ENCODE assay signal across 19 mouse cellular contexts in genomic region chr9:53075931-53076330, GRCm38 (mm10).
DNase-seq lines count a peak whose midpoint lies in the region; ATAC-seq and TF ChIP-seq lines count a peak whose summit lies in the region.
"Had no signal": no experiment of that assay in that cellular context is flagged by ENCODE, and none has a peak within 500 bp of the region (broad histone marks: within the 10 kb centered on the region; RNA-seq: fewer than 3 reads in every experiment).

No protein-coding gene starts in this region.

- no peak for TF ChIP-seq CTCF in stomach, postnatal 0 days (IDR thresholded peaks at IDR 0.05; ENCODE audit: low read depth)

- no peak overlapping the region for H3K9ac ChIP-seq in stomach, postnatal 0 days (ENCODE audit: low read length)
- H3K9ac ChIP-seq: embryonic facial prominence, embryonic 12.5 days; forebrain, embryonic 13.5 days; forebrain, embryonic 15.5 days; forebrain, postnatal 0 days had no signal

- no peaks in the 10 kb centered on the region for H3K36me3 ChIP-seq in stomach, postnatal 0 days (ENCODE audit: control insufficient read depth, insufficient read depth, low read length)
- H3K36me3 ChIP-seq: embryonic facial prominence, embryonic 10.5 days; embryonic facial prominence, embryonic 12.5 days; forebrain, embryonic 15.5 days had no signal

- H3K27me3 ChIP-seq in stomach, postnatal 0 days (ENCODE audit: control insufficient read depth, insufficient read depth, low read length): no peaks in the 10 kb centered on the region
- H3K27me3 ChIP-seq: embryonic facial prominence, embryonic 12.5 days; forebrain, embryonic 13.5 days; forebrain, embryonic 15.5 days had no signal

- no peak for TF ChIP-seq EP300 in stomach, postnatal 0 days (optimal IDR thresholded peaks at IDR 0.05)

- no peak overlapping the region for H3K4me2 ChIP-seq in stomach, postnatal 0 days (replicated peaks; ENCODE audit: low read depth)
- H3K4me2 ChIP-seq: embryonic facial prominence, embryonic 12.5 days; forebrain, embryonic 13.5 days; forebrain, embryonic 15.5 days had no signal

- no peak overlapping the region for H3K4me3 ChIP-seq in stomach, postnatal 0 days (ENCODE audit: low read depth, low read length)
- H3K4me3 ChIP-seq: embryonic facial prominence, embryonic 10.5 days; embryonic facial prominence, embryonic 12.5 days; forebrain, embryonic 13.5 days; forebrain, embryonic 15.5 days had no signal

- peak; percentile 81 for ATAC-seq in stomach, postnatal 0 days (ENCODE audit: low FRiP score, low TSS enrichment)
- ATAC-seq: forebrain, embryonic 13.5 days; forebrain, embryonic 15.5 days; forebrain, postnatal 0 days had no signal

- DNase-seq in adrenal gland, adult (ENCODE audit: inconsistent age in 2 of 2, low spot score in 1 of 2): peak; percentile 24 to 61
- no peak for DNase-seq in adrenal gland, postnatal 4 days (ENCODE audit: low spot score in 2 of 2)
- DNase-seq in adrenal gland, postnatal 14 days: peak; percentile 22
- no peak for DNase-seq in adrenal gland, postnatal 25 days
- DNase-seq in urinary bladder, postnatal 14 days (ENCODE audit: low spot score): peak; percentile 24
- no peak for DNase-seq in urinary bladder, postnatal 36 days (ENCODE audit: low spot score in 2 of 2)
- peak; percentile 60 for DNase-seq in stomach, postnatal 0 days (ENCODE audit: low spot score)
- no peak for DNase-seq in cerebellum, adult 18-20 months
- DNase-seq: adrenal gland, adult 8-10 months; cerebellum, adult 11 months; cerebellum, adult 2 months; cerebellum, adult 9-10 months; cerebellum, postnatal 10 days; cerebellum, postnatal 25 days; forebrain, postnatal 0 days had no signal

- no peak overlapping the region for H3K27ac ChIP-seq in stomach, postnatal 0 days (replicated peaks)
- H3K27ac ChIP-seq: embryonic facial prominence, embryonic 10.5 days; embryonic facial prominence, embryonic 12.5 days; forebrain, embryonic 13.5 days; forebrain, embryonic 15.5 days had no signal

- no peaks in the 10 kb centered on the region for H3K4me1 ChIP-seq in stomach, postnatal 0 days (replicated peaks; ENCODE audit: control insufficient read depth, insufficient read depth)
- H3K4me1 ChIP-seq: forebrain, embryonic 13.5 days; forebrain, embryonic 15.5 days had no signal

- 67% methylated on average over 3 of the region's 3 CpGs for WGBS in stomach, postnatal 0 days

- no peaks in the 10 kb centered on the region for H3K9me3 ChIP-seq in stomach, postnatal 0 days (ENCODE audit: control insufficient read depth, low read length)
- H3K9me3 ChIP-seq: embryonic facial prominence, embryonic 10.5 days; embryonic facial prominence, embryonic 12.5 days; forebrain, embryonic 13.5 days; forebrain, embryonic 15.5 days had no signal

Comparison
In these comparisons a context has a peak if more than half of its experiments do, and no peak if none do; other contexts are left out.
1. DNase-seq: peak in adrenal gland, adult (2 of 2), adrenal gland, postnatal 14 days (single experiment), urinary bladder, postnatal 14 days (single experiment) and stomach, postnatal 0 days (single experiment); none in adrenal gland, postnatal 4 days (0 of 2), adrenal gland, postnatal 25 days (single experiment), urinary bladder, postnatal 36 days (0 of 2) and cerebellum, adult 18-20 months (0 of 2).